Mouse (Mus musculus) stomach, postnatal 0 days (tissue): ENCODE measurements around the gene Nacad.

Source experiments
- CTCF ChIP-seq: IDR thresholded peaks from 2 replicates; pipeline ENCODE4 v1.5.1; 2016; ENCODE audit warnings: antibody characterized with exemption, low read depth, mild to moderate bottlenecking, moderate library complexity
- EP300 ChIP-seq: optimal IDR thresholded peaks from 2 replicates; pipeline ENCODE3; 2016; ENCODE audit warnings: antibody characterized with exemption

GRCm38 (mm10) chr11:6599011-6599681, 6.7 kb downstream of the Nacad start:
- no peak for TF ChIP-seq CTCF
- no peak for TF ChIP-seq EP300
